Mouse (Mus musculus) liver, embryonic 14.5 days (tissue): ENCODE data around the gene Aqp9.

Source experiments
- CTCF ChIP-seq: IDR thresholded peaks from 2 replicates; pipeline ENCODE4 v1.5.1; 2016; ENCODE audit warnings: antibody characterized with exemption, low read depth, control low read depth
- EP300 ChIP-seq: IDR thresholded peaks from 2 replicates; pipeline ENCODE4 v1.6.1; 2016; ENCODE audit warnings: antibody characterized with exemption, low read depth

GRCm38 (mm10) chr9:71079201-71079600 lies 89.3 kb downstream of the Aqp9 start:
- TF ChIP-seq CTCF (no peak), EP300 (no peak)
